Mouse (Mus musculus) E14TG2a.4 (cell line): ENCODE measurements at regions not wholly inside any gene's neighbourhood (a gene's known extent, or its start where the extent isn't known, plus 50 kb on each side); places are given as distances from the start of the nearest gene placed in this dataset.

Source experiments
- CTCF ChIP-seq: conservative IDR thresholded peaks from 2 replicates; pipeline ENCODE4 v1.5.1; 2014; ENCODE audit warnings: low read length
- NANOG ChIP-seq: IDR thresholded peaks from 2 replicates; pipeline ENCODE4 v1.6.1; 2014; ENCODE audit warnings: borderline replicate concordance, low read length, mixed read lengths
- POU5F1 ChIP-seq: IDR thresholded peaks from 2 replicates; pipeline ENCODE4 v1.6.1; 2014; ENCODE audit warnings: low read length, borderline replicate concordance

DNA sequence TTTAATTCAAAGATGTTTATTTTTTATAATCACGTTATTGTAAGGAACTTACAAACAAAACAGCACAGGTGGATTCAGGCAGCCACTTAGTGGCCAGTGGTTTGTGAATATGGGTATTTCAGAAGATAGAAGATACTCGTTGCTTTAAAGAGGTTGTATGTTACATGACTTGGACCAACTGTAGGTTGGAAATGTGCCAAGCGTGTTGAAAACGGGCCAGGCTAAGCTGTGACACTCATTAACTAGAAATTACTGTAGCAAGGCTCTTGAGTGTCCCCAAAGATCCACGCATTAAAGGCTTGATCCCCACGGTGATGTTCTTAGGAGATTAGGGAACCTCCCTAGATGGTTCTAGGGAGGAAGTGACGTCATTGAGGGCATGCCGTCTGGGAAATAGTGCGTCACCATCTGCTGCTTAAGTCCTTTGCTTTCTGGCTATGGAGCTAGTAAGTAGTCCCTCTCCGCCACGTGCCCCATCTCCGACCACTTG lies 196.1 kb upstream of the 4930535I16Rik start:
- TF ChIP-seq CTCF (no peak), NANOG (no peak), POU5F1 (no peak)
